Mouse (Mus musculus): ENCODE data around the gene Lgals1.

DNA sequence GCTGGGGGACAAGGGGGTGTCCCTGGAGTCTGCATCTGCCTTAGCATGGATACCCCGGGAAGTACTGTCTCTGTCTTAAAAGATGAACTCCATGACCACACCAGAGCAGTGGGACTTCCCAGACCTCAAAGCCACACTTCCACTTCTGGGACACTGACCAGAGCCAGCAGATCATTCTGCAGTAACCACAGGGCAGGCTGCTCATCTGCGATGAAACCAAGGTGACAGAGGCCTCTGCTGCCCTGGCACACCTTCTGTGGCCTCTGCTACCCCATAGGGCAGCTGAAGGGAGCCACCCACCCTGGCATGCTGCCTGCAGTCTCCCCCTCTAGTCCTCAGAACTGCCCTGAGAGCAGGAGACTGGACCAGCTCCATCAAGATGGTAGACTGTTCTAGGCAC, 30.8 kb upstream of the Lgals1 start:
- no peak for TF ChIP-seq GATA2 (IDR thresholded peaks at IDR 0.05; ENCODE audit: borderline replicate concordance, low read depth, low read length)
- no peak for TF ChIP-seq CTCF (IDR thresholded peaks at IDR 0.05; ENCODE audit: low read depth, low read length)
